Mouse (Mus musculus): ENCODE data around the gene Smc6. TPM values are rescaled to one million over a fixed set of nuclear protein-coding genes. Genes with fewer than 3 reads are reported as not detected.

The Smc6 gene
- total RNA-seq, 2 experiments from 2014 or later = 23.9 to 30.1 TPM

- DNase-seq (ENCODE audit: extremely low spot score in 1 of 2, low spot score in 1 of 2) = no peak
These were observed 14.2 kb downstream of the Smc6 start for GRCm38 (mm10) chr12:11279886-11280285.

DNA sequence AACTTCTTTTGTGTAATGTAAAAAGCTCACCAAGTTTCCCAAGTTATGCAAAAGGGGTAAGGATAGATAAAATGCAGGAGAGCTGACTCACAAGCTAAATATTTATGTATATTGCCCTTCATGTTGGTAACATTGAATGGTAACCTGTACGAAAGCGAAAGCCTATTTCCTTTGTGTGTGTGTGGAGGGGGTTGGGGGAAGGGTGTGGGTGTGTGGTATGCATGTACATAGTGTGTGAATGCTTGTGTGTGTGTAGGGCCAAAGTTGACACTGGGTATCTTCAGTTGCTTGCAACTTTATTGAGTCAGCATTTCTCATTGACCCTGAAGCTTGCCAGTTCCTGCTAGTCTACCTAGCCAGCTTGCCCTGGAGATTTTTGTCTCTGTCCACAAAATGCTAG lies 15.9 kb downstream of the Smc6 start:
- DNase-seq (ENCODE audit: extremely low spot score in 1 of 2, low spot score in 1 of 2) = no peak

DNA sequence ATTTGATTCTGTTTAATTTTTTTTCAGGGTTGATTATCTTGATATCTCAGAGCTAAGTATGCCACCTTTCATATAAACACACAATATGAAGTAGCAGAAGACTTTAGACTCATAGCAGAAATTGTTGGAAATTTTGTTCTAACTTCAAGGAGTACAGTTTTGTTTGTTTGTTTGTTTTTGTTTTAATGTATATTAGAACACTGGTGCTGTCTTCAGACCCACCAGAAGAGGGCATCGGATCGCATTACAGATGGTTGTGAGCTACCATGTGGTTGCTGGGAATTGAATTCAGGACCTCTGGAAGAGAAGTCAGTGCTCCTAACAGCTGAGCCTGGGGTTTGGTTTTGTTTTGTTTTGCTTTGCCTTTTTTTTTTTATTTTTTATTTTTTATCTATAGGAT lies 20.7 kb downstream of the Smc6 start:
- DNase-seq (ENCODE audit: extremely low spot score in 1 of 2, low spot score in 1 of 2) = no peak

DNA sequence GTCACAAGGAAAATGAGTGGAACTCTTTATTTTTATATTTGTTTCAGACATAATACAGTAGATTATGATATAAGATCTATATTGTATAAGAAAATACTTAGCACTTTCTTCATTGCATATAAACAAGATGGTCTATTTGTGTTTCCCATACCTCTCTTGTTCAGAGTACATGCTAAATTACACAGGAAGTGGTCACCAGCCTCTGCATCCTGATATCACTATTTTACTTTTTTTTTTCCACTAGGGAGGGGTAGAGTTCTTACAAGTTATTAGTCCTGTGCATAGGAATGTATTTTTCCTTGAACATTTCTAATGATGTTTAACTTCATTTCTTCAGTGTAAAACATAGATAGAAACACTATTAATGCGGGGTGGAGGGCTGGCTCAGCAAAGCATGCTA lies 35.2 kb downstream of the Smc6 start:
- DNase-seq (ENCODE audit: extremely low spot score in 1 of 2, low spot score in 1 of 2) = no peak

DNA sequence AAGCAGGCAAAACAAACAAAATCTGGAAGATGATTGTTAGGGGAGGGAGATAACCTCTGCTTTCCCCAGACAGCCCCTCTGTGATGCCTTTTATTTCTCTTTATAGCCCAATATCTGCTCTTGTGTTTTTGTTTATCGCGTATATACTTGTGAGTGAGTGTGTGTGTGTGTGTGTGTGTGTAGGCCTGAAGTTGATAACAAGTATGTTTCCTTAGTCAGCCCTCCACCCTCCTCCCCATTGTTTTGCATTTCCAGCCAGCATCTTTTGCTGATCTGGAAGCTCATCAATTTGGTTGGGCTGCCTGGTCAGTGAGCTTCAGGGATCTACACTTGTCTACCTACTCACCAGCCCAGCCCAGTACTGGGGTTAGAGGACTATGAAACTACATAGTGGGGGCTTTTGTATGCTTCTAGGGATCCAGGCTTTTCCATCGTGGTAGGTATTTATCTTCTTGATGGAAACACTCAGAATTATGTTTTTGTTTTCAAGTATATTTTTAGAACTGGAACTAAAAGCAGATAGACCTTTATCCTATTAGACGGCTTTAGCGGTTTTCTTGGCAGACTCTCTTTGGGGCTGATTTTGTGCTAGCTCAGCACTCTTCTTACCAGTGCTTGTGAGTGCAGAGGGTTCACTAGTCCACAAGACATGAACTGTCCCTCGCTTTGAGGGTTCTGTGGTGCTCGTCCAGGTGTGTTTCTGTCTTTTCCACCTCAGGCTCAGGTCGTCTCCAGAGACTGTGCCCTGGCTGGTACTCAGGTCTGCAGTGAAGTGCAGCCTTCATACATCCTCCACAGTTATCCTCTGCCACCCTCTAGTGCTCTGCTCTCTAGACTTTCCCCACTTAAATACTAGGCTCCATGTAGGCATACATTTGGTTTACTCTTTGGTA lies 41.3 kb downstream of the Smc6 start:
- DNase-seq (ENCODE audit: extremely low spot score in 1 of 2, low spot score in 1 of 2) = no peak

GRCm38 (mm10) chr12:11311106-11311505 lies 45.4 kb downstream of the Smc6 start:
- DNase-seq (ENCODE audit: extremely low spot score in 1 of 2, low spot score in 1 of 2) = no peak

DNA sequence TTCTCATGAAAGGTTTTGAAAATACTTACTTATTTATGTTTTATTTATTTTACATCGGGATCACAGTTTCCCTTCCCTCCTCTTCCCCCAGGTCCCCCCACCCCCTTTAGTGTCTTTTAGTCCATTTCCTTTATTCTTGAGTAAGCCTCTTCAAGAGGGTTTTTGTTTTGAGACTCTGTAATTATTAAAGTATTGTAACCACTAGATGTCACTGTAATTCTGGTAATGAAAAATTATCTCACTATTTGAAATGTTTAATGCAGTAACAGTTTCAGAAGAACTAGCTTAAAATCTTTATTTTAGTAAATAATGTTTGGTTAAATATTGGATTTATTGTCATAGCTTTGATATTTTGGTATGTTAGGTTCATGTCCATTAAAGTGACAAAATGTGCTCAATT lies 48.2 kb downstream of the Smc6 start:
- no peak for DNase-seq (ENCODE audit: extremely low spot score in 1 of 2, low spot score in 1 of 2)

- no peak for DNase-seq (ENCODE audit: extremely low spot score in 1 of 2, low spot score in 1 of 2)
These were observed 52.0 kb downstream of the Smc6 start for GRCm38 (mm10) chr12:11317671-11318070.

DNA sequence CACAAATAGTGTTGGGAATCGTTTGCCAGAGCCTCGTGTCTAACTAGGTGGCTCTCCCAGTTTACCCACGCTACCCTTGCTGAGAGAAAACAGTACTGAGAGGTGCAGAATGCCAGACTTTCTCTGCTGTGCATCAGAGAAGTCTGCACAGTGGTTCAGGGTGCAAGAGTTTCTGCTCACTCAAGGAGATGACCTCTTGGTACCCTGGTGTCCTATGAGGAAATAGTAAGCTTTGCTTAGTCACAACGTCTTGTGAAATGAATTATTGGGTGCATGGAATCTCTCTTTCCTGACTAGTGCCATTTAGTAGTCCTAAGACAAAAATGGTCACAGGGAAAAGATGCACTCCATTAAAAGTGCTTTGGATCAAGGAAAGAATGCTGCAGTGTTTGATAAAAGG lies 58.8 kb downstream of the Smc6 start:
- no peak for DNase-seq (ENCODE audit: extremely low spot score in 1 of 2, low spot score in 1 of 2)

GRCm38 (mm10) chr12:11326483-11326882 lies 60.8 kb downstream of the Smc6 start:
- no peak for DNase-seq (ENCODE audit: extremely low spot score in 1 of 2, low spot score in 1 of 2)

- DNase-seq (ENCODE audit: extremely low spot score in 1 of 2, low spot score in 1 of 2) = peak in 1 of 2 experiments; percentile 56
These were observed 71.2 kb downstream of the Smc6 start for GRCm38 (mm10) chr12:11336845-11337244.

GRCm38 (mm10) chr12:11338251-11338650 lies 72.6 kb downstream of the Smc6 start:
- DNase-seq (ENCODE audit: extremely low spot score in 1 of 2, low spot score in 1 of 2) = no peak

GRCm38 (mm10) chr12:11342020-11342600 lies 76.4 kb downstream of the Smc6 start:
- DNase-seq (ENCODE audit: extremely low spot score in 1 of 2, low spot score in 1 of 2) = no peak

- no peak for DNase-seq (ENCODE audit: extremely low spot score in 1 of 2, low spot score in 1 of 2)
These were observed 80.3 kb downstream of the Smc6 start for GRCm38 (mm10) chr12:11345963-11346362.

DNA sequence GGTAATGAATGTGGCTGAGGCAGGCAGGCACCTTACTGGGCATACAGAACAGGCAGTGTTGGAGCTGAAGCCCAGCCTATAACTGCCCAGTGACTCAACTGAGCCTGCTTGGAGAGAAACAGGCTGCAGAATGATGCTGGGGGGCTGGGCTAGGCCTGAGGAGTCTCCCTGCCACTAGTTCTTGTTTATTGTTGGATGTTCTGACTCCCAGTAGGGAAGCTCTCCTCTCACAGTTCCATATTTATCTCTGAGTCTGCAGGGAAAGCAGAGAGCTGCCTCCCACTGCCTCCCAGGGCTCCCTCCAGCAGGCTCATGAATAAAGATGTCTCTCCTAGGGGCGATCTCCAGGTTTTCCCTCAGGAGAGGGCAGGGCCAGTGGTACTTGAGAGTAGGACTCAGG lies 82.7 kb downstream of the Smc6 start:
- no peak for DNase-seq (ENCODE audit: extremely low spot score in 1 of 2, low spot score in 1 of 2)

GRCm38 (mm10) chr12:11349870-11350269 lies 84.2 kb downstream of the Smc6 start:
- no peak for DNase-seq (ENCODE audit: extremely low spot score in 1 of 2, low spot score in 1 of 2)

DNA sequence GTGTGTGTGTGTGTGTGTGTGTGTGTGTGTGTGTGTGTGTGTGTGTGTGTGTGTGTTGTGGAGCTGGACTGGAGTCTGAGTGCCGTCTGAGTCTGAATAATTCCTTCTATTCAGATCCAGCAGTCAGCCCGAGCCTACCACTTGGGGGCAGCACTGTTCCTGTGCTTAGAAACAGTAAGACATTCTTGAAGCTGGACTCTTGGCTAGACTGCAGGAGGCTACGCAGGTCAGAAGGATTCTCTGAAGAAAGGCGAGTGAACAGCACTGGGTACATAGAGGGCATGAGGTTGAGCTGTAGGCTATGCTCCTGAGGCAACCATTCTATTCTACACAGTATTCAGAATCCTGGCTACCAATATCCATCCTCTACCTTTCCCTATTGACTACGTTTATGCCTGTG lies 85.2 kb downstream of the Smc6 start:
- DNase-seq (ENCODE audit: extremely low spot score in 1 of 2, low spot score in 1 of 2) = peak; percentile 64 to 85

- no peak for DNase-seq (ENCODE audit: extremely low spot score in 1 of 2, low spot score in 1 of 2)
These were observed 96.7 kb downstream of the Smc6 start for GRCm38 (mm10) chr12:11362435-11362834.

DNA sequence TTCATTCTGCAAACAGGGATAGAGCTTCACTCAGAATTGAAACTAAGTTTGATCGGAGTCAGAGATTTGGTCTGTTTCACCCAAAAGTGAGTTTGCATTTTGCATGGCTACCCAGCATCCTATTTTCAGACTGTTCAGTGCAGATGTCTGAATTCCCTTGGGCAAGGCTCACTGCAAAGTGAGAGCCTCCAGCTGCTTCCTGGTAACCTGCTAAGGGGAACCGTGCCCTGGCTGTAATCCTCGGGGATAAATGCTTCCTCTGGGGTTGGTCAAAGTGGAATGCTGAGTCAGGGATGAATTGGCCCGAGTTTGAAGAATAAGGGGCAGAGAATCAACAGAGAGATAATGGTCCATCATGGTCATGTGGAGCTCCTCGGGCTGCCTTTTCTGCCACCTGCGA lies 99.2 kb downstream of the Smc6 start:
- DNase-seq (ENCODE audit: extremely low spot score in 1 of 2, low spot score in 1 of 2) = no peak

DNA sequence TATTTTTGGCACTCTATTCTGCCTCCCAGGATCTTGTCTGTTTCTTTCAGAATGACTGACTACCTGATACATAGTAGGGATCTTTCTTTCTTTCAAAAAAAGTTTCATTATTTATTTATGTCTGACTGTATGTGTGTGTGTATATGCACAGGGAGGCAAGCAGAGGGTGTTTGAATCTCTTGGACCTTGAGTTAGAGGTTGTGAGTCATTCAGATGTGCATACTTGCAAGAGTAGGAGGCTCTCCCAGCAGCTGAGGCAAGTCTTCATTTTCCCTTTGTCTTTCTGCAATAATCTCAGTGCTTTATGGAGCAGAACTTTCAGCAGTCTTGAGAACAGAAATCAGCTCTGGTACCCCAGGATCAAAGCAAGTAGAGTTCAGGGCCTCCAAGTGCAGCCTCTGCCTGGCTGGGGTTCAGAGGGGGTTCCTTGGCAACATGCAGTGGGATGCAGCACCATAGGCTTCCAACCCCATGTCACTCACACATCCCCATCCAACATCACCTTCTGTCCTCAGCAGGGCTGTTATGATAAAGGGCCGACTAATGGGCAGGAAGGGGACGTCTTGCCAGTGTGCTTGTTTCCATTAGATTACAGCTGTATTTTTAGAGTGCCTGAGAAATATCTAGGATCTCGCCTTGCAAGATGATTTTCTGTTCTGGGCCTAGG lies 101.5 kb downstream of the Smc6 start:
- no peak for DNase-seq (ENCODE audit: extremely low spot score in 1 of 2, low spot score in 1 of 2)
